ENCODE assay signal across 15 mouse cellular contexts in the genomic region with DNA sequence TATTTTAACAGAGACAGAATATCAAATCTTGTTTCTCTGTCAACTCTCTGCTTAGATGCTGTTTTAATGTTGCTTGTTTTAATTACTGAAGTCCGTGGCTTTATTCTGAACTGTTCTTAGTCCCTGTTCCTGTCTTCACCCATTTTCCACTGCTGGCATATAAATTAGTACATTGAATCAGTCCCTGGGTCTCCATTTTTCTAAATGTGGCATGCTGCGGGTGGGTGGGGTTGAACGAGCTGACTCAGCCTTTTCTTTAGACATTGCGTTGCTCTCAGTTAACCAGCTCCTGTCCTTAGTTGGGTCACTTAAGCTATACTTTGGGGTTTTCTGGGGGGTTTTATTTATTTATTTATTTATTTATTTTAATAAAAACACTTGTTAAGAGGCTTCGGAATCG. TPM values are rescaled to one million over a fixed set of nuclear protein-coding genes. Genes with fewer than 3 reads are reported as not detected.
A peak's percentile ranks its signal among the peaks of the same experiment; 100 is the strongest.
DNase-seq lines count a peak whose midpoint lies in the region; ATAC-seq and TF ChIP-seq lines count a peak whose summit lies in the region.
"Had no signal": no experiment of that assay in that cellular context is flagged by ENCODE, and none has a peak within 500 bp of the region (broad histone marks: within the 10 kb centered on the region; RNA-seq: fewer than 3 reads in every experiment).

No protein-coding gene starts in this region.

- 0 out of 2 replicates have a peak overlapping the region, but pooled peaks have one; percentile 79 for H3K4me3 ChIP-seq in hindbrain, embryonic 10.5 days
- H3K4me3 ChIP-seq in hindbrain, embryonic 16.5 days (ENCODE audit: low read length), result no peak overlapping the region
- peak overlapping the region; percentile 86; the same call in 1 of the 2 replicates for H3K4me3 ChIP-seq in bone marrow macrophage, adult 2 months (ENCODE audit: insufficient read depth, low read length)
- H3K4me3 ChIP-seq: hindbrain, embryonic 15.5 days; midbrain, embryonic 13.5 days had no signal

- peaks cover 22% of the 10 kb centered on the region for H3K4me1 ChIP-seq in hindbrain, embryonic 10.5 days (replicated peaks)
- peaks cover 11% of the 10 kb centered on the region for H3K4me1 ChIP-seq in hindbrain, embryonic 16.5 days (ENCODE audit: control insufficient read depth, insufficient read depth, low read depth, low read length)
- peaks cover 25% of the 10 kb centered on the region for H3K4me1 ChIP-seq in bone marrow macrophage, adult 2 months (ENCODE audit: control insufficient read depth, insufficient read depth, low read length)

- TF ChIP-seq CTCF in bone marrow macrophage, adult 2 months (IDR thresholded peaks at IDR 0.05; ENCODE audit: low read depth, low read length), result no peak

- no peak for ATAC-seq in hindbrain, embryonic 16.5 days
- no peak for ATAC-seq in erythroid progenitor cell, adult 5-6 weeks (replicated peaks; ENCODE audit: low FRiP score, poor library complexity, severe bottlenecking)
- ATAC-seq: midbrain, embryonic 13.5 days had no signal

- H3K9me3 ChIP-seq in hindbrain, embryonic 10.5 days, result no peaks in the 10 kb centered on the region
- H3K9me3 ChIP-seq in hindbrain, embryonic 16.5 days (ENCODE audit: control insufficient read depth, low read length), result no peaks in the 10 kb centered on the region
- H3K9me3 ChIP-seq: hindbrain, embryonic 15.5 days; midbrain, embryonic 13.5 days had no signal

- no peak for TF ChIP-seq POLR2A in bone marrow macrophage, adult 2 months (IDR thresholded peaks at IDR 0.05; ENCODE audit: borderline replicate concordance, low read depth, low read length)

- WGBS in hindbrain, embryonic 10.5 days, result 69% methylated on average over 6 of the region's 6 CpGs
- 66% methylated on average over 6 of the region's 6 CpGs for WGBS in hindbrain, embryonic 16.5 days

- H3K9ac ChIP-seq in hindbrain, embryonic 16.5 days (ENCODE audit: low read depth, low read length), result no peak overlapping the region
- H3K9ac ChIP-seq: hindbrain, embryonic 15.5 days; midbrain, embryonic 13.5 days had no signal

- no peak overlapping the region for H3K4me2 ChIP-seq in hindbrain, embryonic 16.5 days (ENCODE audit: low read length)

- H3K27ac ChIP-seq in hindbrain, embryonic 10.5 days, result no peak overlapping the region
- H3K27ac ChIP-seq in hindbrain, embryonic 16.5 days (ENCODE audit: low read depth, low read length), result no peak overlapping the region
- 0 out of 2 replicates have a peak overlapping the region, but pooled peaks have one; percentile 21 for H3K27ac ChIP-seq in bone marrow macrophage, adult 2 months (ENCODE audit: insufficient read depth, low read depth, low read length)
- H3K27ac ChIP-seq: hindbrain, embryonic 15.5 days; midbrain, embryonic 13.5 days had no signal

- H3K27me3 ChIP-seq in hindbrain, embryonic 10.5 days (ENCODE audit: insufficient read depth, poor library complexity, severe bottlenecking), result peaks cover 15% of the 10 kb centered on the region
- no peaks in the 10 kb centered on the region; the same call in 1 of the 2 replicates for H3K27me3 ChIP-seq in hindbrain, embryonic 16.5 days (replicated peaks; ENCODE audit: control insufficient read depth, insufficient read depth, low read length)

- H3K36me3 ChIP-seq in hindbrain, embryonic 10.5 days, result no peaks in the 10 kb centered on the region
- no peaks in the 10 kb centered on the region for H3K36me3 ChIP-seq in hindbrain, embryonic 16.5 days (ENCODE audit: control insufficient read depth, insufficient read depth, low read length)
- H3K36me3 ChIP-seq: hindbrain, embryonic 15.5 days; midbrain, embryonic 13.5 days had no signal

- DNase-seq in hindbrain, embryonic 10.5 days (ENCODE audit: low spot score), result no peak
- peak; percentile 4 for DNase-seq in CD4-positive helper T cell, adult 2 months (ENCODE audit: low read depth, low spot score)
- peak; percentile 70 for DNase-seq in liver
- DNase-seq in adrenal gland, adult 8-10 months, result no peak
- no peak for DNase-seq in ovary, postnatal 14 days (ENCODE audit: low spot score)
- DNase-seq: cerebellum, adult 11 months; gastrocnemius, postnatal 36 days; kidney, postnatal 10 days; right cerebral cortex, postnatal 4 days; thymus, adult 2 months had no signal

RNA-seq across cellular contexts. Expression of gene Ell2, which starts 3.6 kb away (rescaled TPM):
- 3.9 and 8.1 TPM in 2 replicates for polyA plus RNA-seq in hindbrain, embryonic 10.5 days (2016; fragmentation: Nextera tagmentation; extraction: Ambion mirVana)
- 1.8 and 2.2 TPM in 2 replicates for polyA plus RNA-seq in hindbrain, embryonic 16.5 days (2015; fragmentation: Nextera tagmentation; extraction: Ambion mirVana)
- polyA plus RNA-seq in bone marrow macrophage, adult 2 months (2012; ENCODE audit: insufficient read depth, insufficient read length, missing spikeins), result 34.7 and 37.3 TPM in 2 replicates
- 78.4 and 114 TPM in 2 replicates for total RNA-seq in erythroid progenitor cell, adult 5-6 weeks (2015; ENCODE audit: low replicate concordance)
- 46.5 and 46.8 TPM in 2 replicates for total RNA-seq in erythroid progenitor cell, adult 5-6 weeks (2017; ENCODE audit: low replicate concordance)
- total RNA-seq in adrenal gland, adult 8-10 months (2022), result 10 to 100 TPM; 37.3 to 67.7 (median 50.4) TPM

Comparison
In these comparisons a context has a peak if more than half of its experiments do, and no peak if none do; other contexts are left out.
1. DNase-seq: peak in CD4-positive helper T cell, adult 2 months (single experiment) and liver (single experiment); none in hindbrain, embryonic 10.5 days (single experiment), adrenal gland, adult 8-10 months (single experiment) and ovary, postnatal 14 days (single experiment).